Mouse (Mus musculus) cortical plate, adult 2 months (tissue): ENCODE data around the gene Spdye4a. TPM values are rescaled to one million over a fixed set of nuclear protein-coding genes. Genes with fewer than 3 reads are reported as not detected.

Experiments
- H3K27ac ChIP-seq: fragments of 200-500 bp; 2 replicates; pipeline ENCODE4 v1.5.1; 2012; ENCODE audit warnings: low read length, control low read depth, inconsistent platforms; ENCODE audit not compliant: insufficient read depth
- H3K4me1 ChIP-seq: fragments of 200-500 bp; 2 replicates; pipeline ENCODE4 v1.6.1; 2011; ENCODE audit warnings: low read length; ENCODE audit not compliant: control insufficient read depth, insufficient read depth
- H3K4me3 ChIP-seq: fragments of 200-500 bp; 2 replicates; pipeline ENCODE4 v1.5.1; 2011; ENCODE audit warnings: mild to moderate bottlenecking, low read length, control low read depth; ENCODE audit not compliant: insufficient read depth
- CTCF ChIP-seq: fragments of 200-500 bp; IDR thresholded peaks from 2 replicates; pipeline ENCODE4 v1.5.1; 2011; ENCODE audit warnings: mild to moderate bottlenecking, control low read depth, low read length; ENCODE audit not compliant: insufficient read depth; ENCODE audit errors: extremely low read depth
- POLR2A ChIP-seq: fragments of 200-500 bp; IDR thresholded peaks from 2 replicates; pipeline ENCODE4 v1.6.1; 2011; ENCODE audit warnings: mild to moderate bottlenecking, low read length, control low read depth; ENCODE audit not compliant: insufficient read depth; ENCODE audit errors: extremely low read depth
- polyA plus RNA-seq: library from polyadenylated mRNA; depleted of rRNA; stranded (reverse); fragments of >200 nt; gene quantifications from 2 replicates; pipeline ENCODE4 v1.2.3, GENCODE M21; 2012

Gene Spdye4a
- polyA plus RNA-seq, 1 experiment: not detected

- Histone ChIP-seq H3K27ac (no peak overlapping the region), H3K4me3 (no peak overlapping the region), H3K4me1 (peaks cover 9% of the 10 kb centered on the region)
- no peak for TF ChIP-seq CTCF
- TF ChIP-seq POLR2A: no peak
Measured at GRCm38 (mm10) chr5:143264689-143265088, 38.0 kb upstream of the Spdye4a start.

- TF ChIP-seq POLR2A (no peak), CTCF (no peak)
- H3K27ac ChIP-seq: peak overlapping the region; percentile 10; the same call in 1 of the 2 replicates
Measured at GRCm38 (mm10) chr5:143261636-143262035, 34.9 kb upstream of the Spdye4a start.

DNA sequence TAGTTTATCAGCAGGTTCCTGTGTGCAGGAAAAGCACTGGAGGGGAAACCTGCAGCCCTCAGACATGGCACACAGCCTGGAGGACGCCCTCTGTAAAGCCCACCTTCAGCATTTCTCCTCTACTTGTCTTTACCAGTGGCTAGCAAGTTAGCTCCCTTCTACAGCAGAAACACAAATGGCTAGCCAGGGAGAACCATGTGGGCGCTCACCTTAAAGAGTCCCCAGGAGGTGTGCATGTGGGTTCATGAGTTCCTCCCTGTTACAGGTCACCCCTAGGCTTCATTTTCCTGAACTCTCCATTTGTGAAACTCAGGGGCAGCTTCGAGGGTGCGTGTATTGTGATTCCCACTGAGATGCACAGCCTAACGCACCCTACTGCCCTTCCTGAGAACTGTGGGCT lies 29.1 kb upstream of the Spdye4a start:
- Histone ChIP-seq H3K4me3 (no peak overlapping the region), H3K27ac (no peak overlapping the region), H3K4me1 (no peaks in the 10 kb centered on the region; the same call in 1 of the 2 replicates)
- TF ChIP-seq CTCF (no peak), POLR2A (no peak)

More at GRCm38 (mm10) chr5:143261636-143262035, 34.9 kb upstream of the Spdye4a start:
- H3K4me1 ChIP-seq: peaks cover 6% of the 10 kb centered on the region
- H3K4me3 ChIP-seq: no peak overlapping the region

GRCm38 (mm10) chr5:143255131-143255519 lies 28.4 kb upstream of the Spdye4a start:
- no peaks in the 10 kb centered on the region for H3K4me1 ChIP-seq
- no peak for TF ChIP-seq CTCF
- TF ChIP-seq POLR2A: no peak
- H3K27ac ChIP-seq: no peak overlapping the region
- H3K4me3 ChIP-seq: no peak overlapping the region

DNA sequence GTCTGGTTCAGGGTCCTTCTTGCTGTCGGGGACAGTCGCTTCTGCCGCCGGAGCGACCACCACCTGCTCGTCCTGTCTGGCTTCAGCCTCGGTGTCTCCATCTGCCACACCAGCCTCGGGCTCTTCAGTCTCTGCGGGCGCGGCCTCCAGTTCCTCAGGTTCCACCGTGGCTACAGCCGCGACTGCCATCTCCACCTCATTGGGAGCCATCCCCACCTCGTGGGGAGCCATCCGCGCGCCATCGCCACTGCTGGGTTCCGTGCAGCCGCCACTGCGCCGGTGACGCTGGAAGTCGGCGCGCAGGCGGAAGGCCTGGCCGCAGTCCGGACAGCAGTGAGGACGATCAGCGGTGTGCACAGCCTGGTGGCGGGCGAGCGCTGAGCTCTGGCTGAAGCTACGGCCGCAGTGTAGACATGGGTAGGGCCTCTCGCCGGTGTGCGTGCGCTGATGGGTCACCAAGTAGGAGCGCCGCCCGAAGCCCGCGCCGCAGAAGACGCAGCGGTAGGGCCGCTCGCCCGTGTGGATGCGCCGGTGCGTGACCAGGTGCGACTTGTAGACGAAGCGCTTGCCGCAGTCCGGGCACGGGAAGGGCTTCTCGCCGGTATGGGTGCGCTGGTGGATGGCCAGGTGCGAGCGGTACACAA lies 27.9 kb upstream of the Spdye4a start:
- TF ChIP-seq POLR2A (no peak), CTCF (no peak)
- Histone ChIP-seq H3K4me1 (no peaks in the 10 kb centered on the region), H3K4me3 (no peak overlapping the region), H3K27ac (no peak overlapping the region)

- H3K4me1 ChIP-seq: no peaks in the 10 kb centered on the region
- no peak overlapping the region for H3K4me3 ChIP-seq
- no peak overlapping the region for H3K27ac ChIP-seq
- TF ChIP-seq POLR2A (no peak), CTCF (no peak)
Measured at GRCm38 (mm10) chr5:143253881-143254486, 27.3 kb upstream of the Spdye4a start.

DNA sequence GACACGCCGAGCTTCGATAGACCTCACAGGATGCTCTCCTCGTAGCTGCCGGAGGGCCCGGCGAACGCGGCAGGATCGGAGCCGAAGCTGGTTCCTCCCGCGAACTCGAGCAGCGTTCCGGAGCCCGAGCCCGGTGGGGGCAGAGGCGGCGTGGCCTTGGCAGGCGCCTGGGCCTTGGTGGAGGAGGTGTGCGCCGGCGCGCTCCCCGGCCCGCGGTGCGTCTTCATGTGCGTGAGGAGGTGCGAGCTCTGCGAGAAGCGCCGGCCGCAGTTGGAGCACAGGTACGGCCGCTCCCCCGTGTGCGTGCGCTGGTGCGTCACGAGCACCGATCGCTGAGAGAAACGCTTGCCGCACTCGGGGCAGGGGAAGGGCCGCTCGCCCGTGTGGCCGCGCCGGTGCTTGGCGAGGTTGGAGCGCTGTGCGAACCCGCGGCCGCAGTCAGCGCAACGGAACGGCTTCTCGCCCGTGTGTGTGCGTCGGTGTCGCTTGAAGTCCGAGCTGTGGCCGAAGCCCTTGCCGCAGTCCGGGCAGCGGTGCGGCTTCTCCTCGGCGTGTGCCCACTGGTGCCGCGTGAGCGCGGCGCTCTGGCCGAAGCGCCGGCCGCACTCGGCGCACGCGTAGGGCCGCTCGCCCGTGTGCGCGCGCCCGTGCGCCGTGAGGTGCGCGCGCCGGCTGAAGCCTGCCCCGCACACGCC lies 26.6 kb upstream of the Spdye4a start:
- no peaks in the 10 kb centered on the region for H3K4me1 ChIP-seq
- no peak overlapping the region for H3K4me3 ChIP-seq
- H3K27ac ChIP-seq: peak overlapping the region; percentile 46; the same call in 1 of the 2 replicates
- TF ChIP-seq CTCF: no peak
- TF ChIP-seq POLR2A: no peak

DNA sequence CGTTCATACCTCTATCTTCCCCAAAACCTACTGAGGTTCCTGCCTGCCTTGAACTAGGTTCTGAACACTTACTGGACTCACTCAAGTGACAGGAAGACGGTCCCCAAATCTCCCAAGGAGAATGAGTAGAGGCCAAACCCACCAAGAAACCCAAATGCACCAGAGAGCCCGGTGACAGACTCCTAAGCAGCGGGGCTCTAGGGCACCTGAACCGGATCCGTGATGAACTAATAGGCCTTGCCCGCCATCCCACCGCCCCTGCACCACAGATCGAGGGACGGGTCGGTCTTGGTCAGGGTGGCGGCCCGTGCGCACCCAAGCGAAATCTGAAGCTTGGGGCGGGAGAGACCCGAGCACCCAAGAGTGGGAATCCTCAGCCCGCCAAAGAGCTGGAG lies 26.1 kb upstream of the Spdye4a start:
- TF ChIP-seq POLR2A (no peak), CTCF (no peak)
- Histone ChIP-seq H3K4me3 (no peak overlapping the region), H3K4me1 (no peaks in the 10 kb centered on the region), H3K27ac (no peak overlapping the region)

- H3K4me3 ChIP-seq: no peak overlapping the region
- H3K27ac ChIP-seq: no peak overlapping the region
- TF ChIP-seq CTCF (no peak), POLR2A (0 out of 2 replicates have a peak, but pooled peaks have one; percentile 7)
- no peaks in the 10 kb centered on the region for H3K4me1 ChIP-seq
Measured at GRCm38 (mm10) chr5:143252039-143252438, 25.3 kb upstream of the Spdye4a start.
